Mouse (Mus musculus) heart, postnatal 36 days (tissue): ENCODE measurements around the gene Add1. TPM values are rescaled to one million over a fixed set of nuclear protein-coding genes. Genes with fewer than 3 reads are reported as not detected.
A peak's percentile ranks its signal among the peaks of the same experiment; 100 is the strongest.

Experiments
- DNase-seq, 2 experiments: peaks; one replicate each; pipeline ENCODE4 v3.0.0; 2021 to 2022
- intact Hi-C: fragments of 180-260 bp; cut with DNase I; formaldehyde crosslinking; loops from one replicate; pipeline ENCODE4 v1.15.1; 2025
- total RNA-seq, 2 experiments: library from RNA; stranded (reverse); gene quantifications; 2 replicates each; pipeline ENCODE4 v1.2.3; 2021

Add1 gene
- 100 to 1,000 TPM; 128 to 131 TPM for total RNA-seq

DNA sequence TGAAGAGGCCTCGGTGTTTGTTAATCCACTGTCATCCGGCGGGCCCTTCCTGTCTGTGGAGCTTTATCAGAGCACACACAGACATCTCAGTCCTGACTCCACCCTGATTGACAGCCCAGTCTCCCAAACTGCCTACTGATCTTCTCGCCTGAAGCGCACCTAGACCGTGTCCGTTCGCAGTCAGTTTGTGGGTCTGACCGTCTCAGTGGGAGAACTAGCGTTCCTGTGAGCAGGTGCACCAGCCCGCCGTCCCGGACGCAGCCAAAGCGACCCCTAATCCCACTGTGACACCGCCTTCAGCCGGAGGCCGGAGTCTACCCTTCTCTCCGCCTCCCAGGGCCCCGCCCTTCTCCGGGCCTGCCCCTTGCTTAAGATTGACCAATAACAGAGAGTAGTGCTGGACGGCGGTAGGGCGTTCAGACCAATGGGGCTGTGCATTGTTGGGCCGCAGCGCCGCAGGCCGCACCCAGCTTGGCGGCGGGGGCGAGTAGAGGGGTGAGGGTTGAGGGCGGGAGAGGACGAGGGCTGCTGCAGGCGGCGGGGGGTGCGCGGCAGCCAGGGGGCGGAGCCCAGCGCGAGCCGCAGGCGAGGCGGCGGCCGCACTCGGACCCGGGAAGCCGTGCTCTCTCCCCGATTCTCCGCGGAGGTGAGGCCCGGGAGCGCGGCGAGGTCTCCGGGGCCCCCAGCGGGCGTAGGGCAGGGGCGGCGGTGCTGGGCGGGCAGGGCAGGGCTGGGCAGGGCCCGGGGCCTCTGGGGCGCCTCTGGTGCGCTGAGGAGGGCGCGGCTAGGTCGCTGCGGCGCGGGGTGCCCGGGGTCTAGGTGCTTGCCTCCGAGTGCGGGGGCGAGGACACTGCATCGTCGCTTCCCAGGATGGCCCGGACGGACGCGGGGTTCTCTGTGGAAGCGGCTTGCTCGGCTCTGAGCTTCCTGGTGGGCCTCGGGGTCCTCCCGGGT lies at the start of gene Add1:
TSS of gene Add1 (plus strand) at position 397 of the 954 bp plus-strand sequence.
- DNase-seq: peak; percentile 95 to 96
- intact Hi-C loops: loop anchor here (2.0 to 10.0 kb wide), 3 partner anchors 51 to 389 kb away; partner anchors contain the start of genes Mfsd10 and Mxd4

DNA sequence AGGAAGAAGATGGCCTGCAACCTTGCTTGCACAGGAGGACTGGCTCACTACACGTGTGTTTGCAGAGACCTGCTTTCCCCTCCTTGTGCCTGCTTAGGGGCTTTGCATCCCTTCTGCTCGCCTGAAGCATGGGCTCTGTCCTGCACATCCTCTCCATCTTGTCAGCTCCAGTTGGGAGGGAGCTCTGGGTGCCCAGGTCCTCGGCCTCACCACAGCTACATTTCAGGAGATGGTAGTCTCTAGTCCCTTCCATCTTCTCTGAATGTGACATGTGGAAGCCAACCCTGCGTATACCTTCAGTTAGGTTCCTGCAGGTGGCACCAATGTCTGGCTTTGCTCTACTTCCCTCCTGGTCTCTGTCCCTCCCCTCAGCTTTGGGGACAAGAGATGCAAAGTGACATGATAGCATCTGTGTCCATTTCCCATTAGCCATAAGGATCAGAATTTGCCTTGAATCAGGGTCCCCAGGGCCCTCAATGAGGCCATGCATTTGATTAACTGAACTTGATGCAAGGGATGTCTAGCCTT lies 49.4 kb upstream of the Add1 start:
- no peak for DNase-seq
- intact Hi-C loops: loop anchor here (2.0 to 10.0 kb wide), 3 partner anchors 48 to 581 kb away; partner anchors contain the start of genes Add1, Lrpap1 and Mfsd10

DNA sequence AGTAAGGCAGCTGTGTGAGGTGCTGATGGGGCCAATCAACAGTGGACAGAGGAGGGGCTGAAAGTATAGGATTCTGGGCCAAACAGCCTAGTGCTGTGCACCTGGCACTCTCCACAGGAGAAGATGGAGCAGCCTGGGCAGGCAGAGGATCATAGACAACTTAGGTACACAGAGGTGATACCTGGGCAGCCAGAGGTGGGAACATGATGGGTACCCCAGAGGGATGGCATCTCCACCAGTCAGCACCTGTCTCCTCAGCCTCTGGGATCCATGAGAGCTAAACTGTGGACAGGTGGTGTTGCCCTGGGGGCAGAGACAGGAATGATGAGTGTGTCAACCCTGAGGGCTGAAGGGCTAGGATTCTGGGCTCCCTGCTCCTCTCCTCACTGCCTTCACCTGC lies 49.0 kb upstream of the Add1 start:
- no peak for DNase-seq
- intact Hi-C loops: loop anchor here (2.0 to 10.0 kb wide), 3 partner anchors 48 to 580 kb away; partner anchors contain the start of genes Add1, Lrpap1 and Mfsd10

DNA sequence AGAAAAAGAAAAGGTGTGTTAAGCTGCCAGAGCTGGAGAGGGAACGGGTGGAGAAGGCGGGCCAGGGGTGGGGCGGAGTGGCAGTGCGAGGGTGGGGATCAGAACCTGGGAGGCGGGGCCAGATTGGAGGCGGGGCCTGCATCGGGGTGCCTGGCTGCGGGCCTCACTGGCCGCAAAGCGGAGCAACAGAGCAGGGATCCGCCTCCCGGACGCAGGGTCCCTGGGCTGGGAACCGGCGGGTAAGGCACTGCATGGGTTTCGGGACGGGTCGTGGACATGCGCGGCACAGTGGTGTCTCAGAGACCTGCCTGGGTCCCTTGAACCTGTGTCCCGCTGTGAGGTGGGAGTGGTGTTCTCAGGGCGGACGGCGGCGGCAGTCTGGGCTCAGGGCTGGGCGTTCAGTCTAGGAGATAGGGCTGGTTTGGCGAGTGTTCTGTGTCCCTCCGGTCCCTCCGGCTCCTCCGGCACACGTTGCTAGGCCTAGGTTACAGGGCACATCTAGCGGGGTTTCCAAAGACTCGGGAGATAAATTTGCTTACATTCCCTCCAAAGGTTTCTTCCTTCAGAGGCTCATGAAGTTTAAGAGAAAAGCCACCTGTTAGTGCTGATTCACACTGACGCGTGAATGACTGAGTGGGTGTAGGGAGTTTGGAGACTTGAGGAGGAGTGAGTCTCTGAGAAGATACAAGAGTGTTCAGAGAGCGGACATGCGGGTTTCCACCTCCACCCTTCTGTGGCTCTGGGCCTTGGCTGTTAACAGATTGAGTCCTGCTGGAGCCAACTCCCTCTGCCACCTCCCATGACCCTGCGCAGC lies 47.6 kb upstream of the Add1 start, which contains the start of gene Sh3bp2:
TSS of gene Sh3bp2 (plus strand) at position 176 of the 814 bp plus-strand sequence.
- DNase-seq: peak; percentile 96 to 98
- intact Hi-C loops: loop anchor here (2.0 to 10.0 kb wide), 2 partner anchors 111 to 579 kb away; partner anchors contain the start of genes Lrpap1 and Mfsd10

DNA sequence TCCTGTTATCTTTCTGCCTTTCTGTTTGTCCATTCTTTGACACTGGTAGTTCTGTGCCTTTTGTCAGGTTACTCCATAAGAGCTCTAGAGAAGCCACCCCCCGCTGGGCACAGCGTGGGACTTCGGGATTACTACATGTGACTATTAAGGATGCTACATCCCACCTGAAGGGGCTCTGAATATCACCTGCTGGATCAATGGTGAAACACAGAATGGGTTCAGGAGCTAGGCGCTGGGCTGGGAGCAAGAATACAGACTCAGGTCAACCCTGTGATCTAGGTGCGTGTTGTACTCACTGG lies 47.0 kb upstream of the Add1 start:
- DNase-seq: no peak
- intact Hi-C loops: loop anchor here (10.0 kb wide), 1 partner anchor 578 kb away; the partner anchor contains the start of gene Lrpap1

DNA sequence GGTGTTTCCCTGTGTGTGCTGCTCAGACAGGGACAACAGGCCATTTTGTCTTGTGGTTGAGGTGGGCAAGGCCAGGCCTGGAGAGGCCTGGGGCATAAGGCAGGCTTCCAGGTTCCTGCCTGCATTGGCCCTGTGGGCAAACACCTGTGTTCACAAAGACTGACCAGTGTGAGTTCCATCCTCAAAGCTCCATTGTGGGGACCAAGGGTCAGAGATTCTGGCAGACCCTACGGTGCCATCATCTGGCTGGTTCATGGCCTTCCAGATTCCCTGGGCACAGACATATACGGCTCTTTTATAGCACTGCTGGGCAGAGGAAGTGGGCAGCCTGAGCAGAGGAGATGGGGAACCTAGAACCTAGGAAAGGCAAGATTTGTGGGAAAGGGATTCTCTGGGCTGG lies 46.1 kb upstream of the Add1 start:
- DNase-seq: no peak
- intact Hi-C loops: loop anchor here (10.0 kb wide), 1 partner anchor 577 kb away; the partner anchor contains the start of gene Lrpap1

DNA sequence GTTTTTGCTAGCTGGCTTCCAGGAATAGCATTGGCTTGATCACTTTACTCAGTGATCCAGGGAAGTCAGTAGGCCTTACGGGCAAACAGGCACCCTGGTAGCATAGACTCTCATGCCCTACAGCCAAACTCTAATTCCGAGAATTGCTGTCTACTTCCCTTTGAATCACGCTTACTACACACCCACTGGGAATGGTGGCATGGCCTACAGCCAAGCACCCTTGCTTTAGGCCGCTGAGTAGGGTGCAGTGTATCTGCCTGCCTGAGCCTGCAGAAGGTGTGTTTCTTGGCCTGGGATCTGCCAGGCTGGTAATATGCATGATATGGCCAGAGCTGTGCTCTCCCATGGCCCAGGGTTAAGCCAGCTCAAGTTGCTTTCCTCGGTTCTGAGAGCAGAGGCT lies 44.7 kb upstream of the Add1 start:
- intact Hi-C loops: loop anchor here (10.0 kb wide), 1 partner anchor 576 kb away; the partner anchor contains the start of gene Lrpap1
- DNase-seq: no peak

DNA sequence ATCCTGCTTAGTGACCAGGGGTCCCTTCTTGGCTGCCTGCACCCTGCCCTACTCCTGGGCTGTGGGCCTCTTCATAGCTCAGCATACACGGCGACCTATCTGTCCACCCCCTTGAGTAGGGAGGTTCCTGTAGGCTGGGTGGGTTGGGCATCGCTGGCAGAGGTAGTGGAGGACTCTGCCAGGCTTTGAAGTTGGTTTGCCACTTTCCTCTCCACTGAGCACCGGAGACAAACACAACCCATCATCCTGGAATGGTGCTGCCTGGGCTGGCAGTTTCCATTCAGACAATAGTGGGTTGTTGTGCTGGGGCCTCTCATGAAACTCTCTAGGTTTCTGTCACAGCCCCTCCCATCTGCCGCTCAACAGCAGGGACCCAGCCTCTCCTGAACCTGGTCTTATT lies 43.3 kb upstream of the Add1 start:
- intact Hi-C loops: no loop called here
- no peak for DNase-seq

DNA sequence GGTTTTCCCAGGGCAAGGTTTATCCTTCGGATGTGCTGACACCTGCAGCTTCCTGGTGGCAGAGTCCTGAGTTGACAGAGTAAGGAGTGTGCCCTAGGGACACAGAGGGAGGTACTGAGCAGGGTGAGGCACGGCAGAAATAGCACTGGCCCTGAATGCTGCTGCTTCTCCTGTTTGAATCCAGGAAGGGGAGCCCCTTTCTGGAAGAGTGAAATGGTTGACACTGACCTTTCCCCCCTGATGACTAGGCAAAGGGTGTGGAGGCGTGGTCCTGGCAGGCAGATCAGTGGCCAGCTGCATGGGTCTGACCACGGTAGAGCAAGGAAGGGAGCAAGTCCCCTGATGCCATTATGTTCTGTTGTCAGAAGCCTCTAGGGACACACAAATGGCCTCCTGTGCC lies 42.8 kb upstream of the Add1 start:
- no peak for DNase-seq
- intact Hi-C loops: no loop called here

DNA sequence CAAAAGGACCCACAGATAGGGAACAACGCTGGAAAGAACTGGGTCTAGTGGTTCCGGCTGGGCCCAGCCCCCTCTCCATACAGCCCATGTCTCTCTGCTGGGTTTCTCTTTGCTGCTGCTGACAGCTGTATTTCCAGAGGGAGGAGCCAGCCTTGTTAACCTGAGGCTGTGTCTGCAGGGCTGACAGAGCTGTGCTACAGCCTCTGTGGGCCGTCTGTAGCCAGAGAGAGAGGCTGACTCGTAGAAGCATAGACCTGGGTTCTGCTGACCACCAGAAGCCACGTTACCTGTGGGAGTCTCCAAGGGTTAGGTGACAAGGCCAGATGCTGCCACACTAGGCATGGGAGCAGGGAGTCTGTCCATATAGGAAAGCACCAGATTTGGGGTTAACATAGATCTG lies 40.4 kb upstream of the Add1 start:
- intact Hi-C loops: no loop called here
- DNase-seq: no peak

DNA sequence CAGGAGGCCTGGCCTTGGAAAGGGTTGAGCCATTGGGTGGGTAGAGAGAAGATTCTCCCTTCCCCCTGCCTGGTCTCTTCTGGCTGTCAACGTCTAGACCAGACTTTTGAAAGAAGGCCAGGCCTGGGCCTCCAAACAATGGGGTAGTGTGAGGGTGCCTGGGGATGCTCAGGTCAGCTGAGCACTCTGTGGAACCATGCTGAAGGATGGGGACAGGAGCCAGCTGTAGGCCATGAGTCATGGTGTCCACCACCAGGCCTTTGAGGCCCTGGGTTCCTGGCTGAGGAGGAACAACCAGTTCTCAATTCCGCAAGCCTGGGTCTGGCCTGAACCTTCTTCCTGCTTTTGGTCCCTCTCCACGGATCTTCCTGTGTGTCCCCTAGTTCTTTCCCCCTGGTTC lies 39.6 kb upstream of the Add1 start:
- DNase-seq: peak; percentile 41 to 43
- intact Hi-C loops: no loop called here

DNA sequence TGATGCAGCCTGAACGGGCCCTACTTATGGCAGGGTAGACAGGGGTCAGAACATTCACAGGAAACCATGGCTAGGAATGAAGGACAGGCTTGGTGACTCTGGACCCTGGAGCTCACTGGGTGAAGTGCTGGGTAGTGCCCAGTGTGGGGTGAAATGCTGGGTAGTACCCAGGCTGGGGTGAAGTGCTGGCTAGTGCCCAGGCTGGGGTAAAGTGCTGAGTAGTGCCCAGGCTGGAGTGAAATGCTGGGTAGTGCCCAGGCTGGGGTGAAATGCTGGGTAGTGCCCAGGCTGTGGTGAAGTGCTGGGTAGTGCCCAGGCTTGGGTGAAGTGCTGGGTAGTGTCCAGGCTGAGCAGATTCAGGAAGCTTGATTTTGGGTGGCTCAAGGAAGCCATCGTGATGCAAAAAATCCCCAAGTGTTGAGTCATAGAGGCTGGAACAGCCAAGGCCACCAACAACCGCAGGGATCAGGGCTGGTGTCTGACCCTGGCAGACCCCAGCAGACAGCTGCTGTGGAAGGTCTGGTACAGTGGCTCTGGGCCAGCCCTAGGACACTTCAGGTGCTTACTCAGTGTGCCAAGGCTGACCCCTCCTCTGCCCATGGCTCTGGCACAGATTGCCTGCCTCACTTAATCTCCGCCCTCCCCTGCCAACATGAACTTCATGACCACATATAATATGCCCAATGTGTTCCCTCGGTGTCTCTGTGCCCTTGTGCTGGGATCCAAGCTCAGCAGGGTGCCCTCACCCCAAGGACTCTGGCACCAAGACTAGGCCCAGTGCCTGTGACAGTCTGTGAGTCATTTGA lies 38.5 kb upstream of the Add1 start:
- intact Hi-C loops: no loop called here
- DNase-seq: no peak

DNA sequence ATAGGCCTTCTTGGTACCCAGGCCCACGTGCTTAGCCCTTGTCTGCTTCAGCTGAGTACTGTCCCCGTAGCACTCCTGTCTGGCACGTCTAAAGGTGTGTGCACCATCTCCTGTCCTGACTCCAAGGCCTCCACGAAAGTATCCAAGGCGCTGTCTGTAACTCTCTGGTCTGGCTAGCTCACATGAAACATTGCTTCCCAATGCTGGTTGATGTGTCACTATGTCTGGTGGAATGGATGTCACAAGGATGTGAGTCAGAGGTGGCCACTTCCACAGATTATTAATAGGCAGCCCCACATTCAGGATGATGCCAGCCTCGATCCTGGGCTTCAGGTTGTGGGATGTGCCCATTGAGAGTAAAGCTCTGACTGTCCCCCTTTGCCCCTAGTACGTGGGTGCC lies 37.6 kb upstream of the Add1 start:
- no peak for DNase-seq
- intact Hi-C loops: no loop called here

DNA sequence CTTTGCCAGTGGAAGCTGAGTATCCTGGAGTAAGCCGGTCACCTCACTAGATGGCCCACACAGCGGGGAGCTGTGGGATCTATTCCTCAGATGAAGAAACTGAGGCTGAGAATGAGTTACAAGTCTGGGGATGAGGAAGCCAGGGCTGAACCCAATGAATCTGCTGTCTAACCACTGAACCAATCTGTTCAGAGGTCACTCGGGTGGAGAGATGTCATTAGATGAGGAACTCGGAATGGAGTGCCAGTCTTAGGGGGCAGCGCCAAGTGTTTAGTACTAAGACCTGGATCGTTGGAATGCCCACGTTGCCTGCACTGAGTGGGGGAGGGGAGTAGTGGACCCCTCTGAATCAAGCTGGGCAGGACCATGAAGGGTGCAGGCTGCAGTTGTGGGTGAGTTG lies 35.4 kb upstream of the Add1 start:
- no peak for DNase-seq
- intact Hi-C loops: no loop called here

DNA sequence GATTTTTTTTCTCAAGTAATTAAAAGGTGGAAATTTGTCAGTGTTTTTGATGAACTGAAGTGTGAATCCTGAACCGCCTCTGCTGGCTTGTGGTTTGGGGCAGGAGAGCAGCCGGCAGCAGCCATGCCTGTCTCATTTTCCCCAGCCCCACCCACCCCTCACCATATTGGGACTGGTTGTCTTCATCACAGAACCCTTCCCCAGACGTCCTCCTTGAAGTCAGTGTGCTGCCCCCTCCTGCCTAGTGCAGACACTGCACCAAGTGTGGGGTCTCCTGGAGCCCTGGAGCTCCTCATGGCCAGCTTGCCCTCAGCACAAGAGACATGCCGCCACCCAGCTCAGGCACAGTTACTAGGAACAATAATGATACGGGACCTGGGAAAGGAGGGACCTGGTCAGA lies 34.9 kb upstream of the Add1 start:
- intact Hi-C loops: no loop called here
- no peak for DNase-seq

DNA sequence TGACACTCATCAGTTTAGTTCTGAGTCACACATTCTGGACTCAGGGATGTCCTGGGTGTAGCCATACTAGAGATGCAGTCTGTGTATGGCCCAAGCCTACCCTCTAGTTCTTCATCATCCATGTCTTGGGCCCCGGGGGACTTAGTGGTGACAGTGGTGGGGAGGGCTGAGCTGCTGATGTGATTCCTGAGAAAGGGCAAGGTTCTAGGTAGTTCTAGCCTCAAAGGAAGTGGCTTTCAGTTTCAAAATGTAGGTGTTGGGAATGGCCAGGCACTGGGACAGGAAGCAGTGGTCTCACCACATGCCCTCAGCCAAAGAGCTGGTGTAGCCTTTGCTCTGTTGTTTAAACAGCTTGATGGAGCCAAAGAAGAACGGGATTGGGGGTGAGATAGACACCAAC lies 34.3 kb upstream of the Add1 start:
- no peak for DNase-seq
- intact Hi-C loops: no loop called here

DNA sequence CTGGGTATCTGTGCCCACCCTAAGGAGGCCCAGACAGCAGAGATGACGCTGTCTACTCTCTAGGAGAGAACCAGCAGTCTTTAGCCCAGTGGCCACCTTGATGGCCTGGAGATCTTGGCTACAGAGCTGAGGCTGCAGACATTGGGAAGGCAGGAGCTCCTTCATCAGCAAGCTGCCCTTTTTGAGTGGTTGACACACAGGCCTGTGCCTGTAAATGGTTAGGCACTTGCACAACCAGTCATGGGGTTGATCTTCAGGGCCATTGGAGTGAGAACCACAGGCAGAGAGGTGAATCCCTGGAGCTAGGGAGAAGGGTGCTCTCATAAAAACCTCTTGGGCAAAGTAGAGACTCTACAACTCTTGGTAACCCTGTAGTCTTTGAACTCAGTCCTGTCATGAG lies 31.3 kb upstream of the Add1 start:
- intact Hi-C loops: no loop called here
- no peak for DNase-seq

DNA sequence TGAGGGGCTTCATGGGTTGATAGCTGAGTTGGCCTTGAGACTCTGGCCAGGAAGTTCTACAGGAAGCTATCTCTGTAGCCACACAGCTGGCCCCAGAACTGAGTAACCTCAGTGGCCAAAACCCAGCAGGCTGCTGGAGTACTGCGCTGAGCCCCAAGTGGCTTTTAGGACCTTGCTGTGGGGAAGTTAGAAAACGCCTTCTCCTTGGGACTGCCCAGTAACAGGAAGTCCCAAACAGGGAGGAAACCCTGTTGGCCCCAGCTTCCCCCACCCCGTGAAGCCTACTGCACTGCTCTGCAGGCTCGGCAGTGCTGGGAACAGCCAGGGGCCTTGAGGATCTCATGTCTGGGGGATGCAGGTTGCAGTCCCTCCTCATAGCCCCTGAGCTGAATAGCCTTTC lies 30.4 kb upstream of the Add1 start:
- peak; percentile 29 to 47 for DNase-seq
- intact Hi-C loops: no loop called here

DNA sequence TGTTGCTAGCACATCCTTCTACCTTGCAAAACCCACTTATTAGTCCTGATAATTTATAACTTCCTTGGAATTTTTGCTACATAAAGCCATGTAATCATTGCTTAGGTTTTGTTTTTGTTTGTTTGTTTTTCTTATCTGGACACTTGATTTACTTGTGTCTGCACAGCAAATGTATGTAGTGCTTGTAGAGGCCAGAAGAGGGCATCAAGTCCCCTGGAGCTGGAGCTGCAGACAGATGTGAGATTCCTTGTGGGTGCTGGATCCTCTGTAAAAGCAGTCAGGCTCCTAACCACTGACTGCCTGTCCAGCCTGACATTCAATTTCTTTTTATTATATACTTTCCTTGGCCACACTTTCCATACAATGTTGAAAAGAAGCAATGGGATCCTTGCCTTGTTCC lies 26.1 kb upstream of the Add1 start:
- DNase-seq: no peak
- intact Hi-C loops: no loop called here

DNA sequence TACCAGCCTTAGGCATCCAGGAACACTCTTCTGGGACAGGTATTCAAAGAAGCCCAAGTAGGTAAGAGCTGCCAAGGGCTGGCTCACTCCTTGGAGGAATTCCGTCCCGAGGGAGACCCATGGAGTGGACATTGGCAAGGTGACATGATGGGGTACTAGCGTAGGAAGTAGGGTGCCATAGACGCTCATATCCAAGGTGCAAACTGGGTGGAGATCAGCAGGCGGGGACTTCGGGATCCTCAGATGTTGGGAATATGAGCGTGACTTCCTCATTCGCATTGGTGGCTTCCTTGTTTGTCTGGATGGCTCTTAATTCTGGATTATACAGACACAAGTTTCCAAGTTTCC lies 24.4 kb upstream of the Add1 start:
- DNase-seq: no peak
- intact Hi-C loops: loop anchor here (2.0 kb wide), 1 partner anchor 88 kb away; the partner anchor contains the start of gene Mfsd10
